Mouse (Mus musculus): ENCODE measurements around the gene Gm6351.
"Not testable (repeated sequence)": the region's sequence is repeated elsewhere in the genome, so short reads cannot be mapped to it uniquely, and the experiment has no call there.

The Gm6351 gene

DNA sequence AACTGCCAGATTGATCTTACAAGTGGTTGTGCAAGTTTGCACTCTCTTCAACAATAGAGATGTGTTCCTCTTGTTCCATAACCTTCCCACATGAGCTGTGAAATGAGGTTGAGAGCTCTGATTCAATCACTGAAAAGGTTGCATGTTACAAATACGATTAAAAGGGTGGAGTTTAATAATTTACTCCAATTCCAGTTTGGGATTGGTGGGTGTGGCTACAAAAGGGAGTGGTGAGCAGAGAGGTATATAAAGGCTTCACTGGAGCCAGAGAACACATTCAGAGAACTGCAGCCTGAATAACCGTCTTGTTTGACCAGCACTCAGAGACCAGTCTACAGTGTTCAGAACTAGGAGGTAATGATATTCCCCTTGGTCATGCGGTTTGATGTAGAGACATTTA lies at the start of gene Gm6351:
Gm6351 (plus strand) TSS at position 301 of the 400 bp plus-strand sequence.
- DNase-seq (ENCODE audit: low spot score), result not testable (repeated sequence)

DNA sequence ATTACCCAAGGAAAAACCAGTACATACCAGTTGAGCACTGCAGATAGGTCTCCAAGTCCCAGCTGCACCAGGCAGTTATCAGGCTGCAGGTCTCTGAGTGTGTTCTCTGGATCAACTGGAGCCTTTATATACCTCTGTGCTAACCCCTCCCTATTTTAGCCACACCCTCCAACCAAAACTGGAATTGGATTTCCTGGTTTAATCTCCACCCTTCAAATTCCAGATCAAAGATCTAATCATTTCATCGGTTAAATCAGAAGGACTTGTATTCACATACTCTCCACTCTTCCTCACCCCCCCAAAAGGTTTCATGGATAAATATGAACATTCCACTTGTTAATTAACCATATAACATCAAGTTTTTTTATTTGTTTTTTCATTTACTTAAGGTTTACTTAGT lies 5.7 kb upstream of the Gm6351 start, which contains the start of gene BC061212:
BC061212 (minus strand) TSS at position 101 of the 400 bp plus-strand sequence.
- DNase-seq (ENCODE audit: low spot score), result not testable (repeated sequence)

Data from T-cell, adult 2 months (primary cell).